Mouse (Mus musculus) embryonic facial prominence, embryonic 11.5 days (tissue): Measurements from ENCODE around the gene Krt86. TPM values are rescaled to one million over a fixed set of nuclear protein-coding genes. Genes with fewer than 3 reads are reported as not detected.
A peak's percentile ranks its signal among the peaks of the same experiment; 100 is the strongest.

Source experiments
- ATAC-seq: fragments of 200-750 bp; cut with Nextera tagmentation; replicated peaks from 2 replicates; pipeline ENCODE4 v1.8.0; 2017; ENCODE audit warnings: low read depth; ENCODE audit not compliant: insufficient number of reproducible peaks, low FRiP score, low TSS enrichment
- DNase-seq: peaks from one replicate; pipeline ENCODE4 v3.0.0-alpha.2; 2015; ENCODE audit warnings: low spot score
- H3K27ac ChIP-seq: fragments of 300-500 bp; sonication (generic); replicated peaks from 2 replicates; pipeline ENCODE4 v1.5.1; 2014; ENCODE audit warnings: mild to moderate bottlenecking, low read depth, low read length, control low read depth
- H3K27me3 ChIP-seq: fragments of 300-500 bp; sonication (generic); 2 replicates; pipeline ENCODE4 v1.6.1; 2014; ENCODE audit warnings: mild to moderate bottlenecking, low read length, moderate library complexity, mixed read lengths; ENCODE audit not compliant: control insufficient read depth, insufficient read depth
- H3K36me3 ChIP-seq: fragments of 300-500 bp; sonication (generic); replicated peaks from 2 replicates; pipeline ENCODE4 v1.6.1; 2014; ENCODE audit warnings: low read depth, mild to moderate bottlenecking, low read length, moderate library complexity, mixed read lengths; ENCODE audit not compliant: control insufficient read depth, insufficient read depth
- H3K4me1 ChIP-seq: fragments of 300-500 bp; sonication (generic); 2 replicates; pipeline ENCODE4 v1.6.1; 2014; ENCODE audit warnings: low read length, mixed read lengths; ENCODE audit not compliant: control insufficient read depth, insufficient read depth
- H3K4me2 ChIP-seq: fragments of 300-500 bp; sonication (generic); 2 replicates; pipeline ENCODE4 v1.6.1; 2014; ENCODE audit warnings: low read depth, mild to moderate bottlenecking, control low read depth, low read length, moderate library complexity
- H3K4me3 ChIP-seq: fragments of 300-500 bp; sonication (generic); 2 replicates; pipeline ENCODE4 v1.5.1; 2014; ENCODE audit warnings: low read depth, low read length, control low read depth
- H3K9ac ChIP-seq: fragments of 300-500 bp; sonication (generic); replicated peaks from 2 replicates; pipeline ENCODE4 v1.6.1; 2014; ENCODE audit warnings: mild to moderate bottlenecking, control low read depth, low read length
- H3K9me3 ChIP-seq: fragments of 300-500 bp; sonication (generic); replicated peaks from 2 replicates; pipeline ENCODE4 v1.6.1; 2016; ENCODE audit warnings: mild to moderate bottlenecking, low read length, inconsistent platforms, mixed read lengths; ENCODE audit not compliant: control insufficient read depth
- WGBS: fragments of 180-500 bp; shearing (Covaris S2); extraction: QIAGEN DNeasy Blood & Tissue Kit; methylation state at CpG from one replicate; pipeline ENCODE4 v1.1.7; 2014; 5-methylcytosine and 5-hydroxymethylcytosine counted together
- polyA plus RNA-seq: library from polyadenylated mRNA; unstranded; fragments of >200 nt; fragmentation: Nextera tagmentation; extraction: Ambion mirVana; gene quantifications from 2 replicates; pipeline ENCODE4 v1.2.1, GENCODE M21; 2014

Krt86 gene
- polyA plus RNA-seq, 1 experiment from 2014 or later: not detected

GRCm38 (mm10) chr15:101454774-101455173 is 18.5 kb upstream of the Krt86 start:
- Histone ChIP-seq H3K9me3 (no peaks in the 10 kb centered on the region), H3K4me1 (no peaks in the 10 kb centered on the region), H3K4me2 (no peak overlapping the region), H3K27ac (no peak overlapping the region), H3K36me3 (no peaks in the 10 kb centered on the region), H3K9ac (no peak overlapping the region), H3K4me3 (no peak overlapping the region), H3K27me3 (no peaks in the 10 kb centered on the region)
- WGBS: 82% methylated on average over 8 of the region's 8 CpGs
- ATAC-seq (no peak), DNase-seq (no peak)

- no peak overlapping the region for H3K4me2 ChIP-seq
- no peaks in the 10 kb centered on the region for H3K36me3 ChIP-seq
- H3K4me3 ChIP-seq: no peak overlapping the region
- ATAC-seq: no peak
- no peak overlapping the region for H3K27ac ChIP-seq
- no peak for DNase-seq
- WGBS: 91% methylated on average over 2 of the region's 2 CpGs
- no peaks in the 10 kb centered on the region for H3K4me1 ChIP-seq
- no peaks in the 10 kb centered on the region for H3K9me3 ChIP-seq
- no peaks in the 10 kb centered on the region for H3K27me3 ChIP-seq
- no peak overlapping the region for H3K9ac ChIP-seq
These were observed 18.0 kb upstream of the Krt86 start for GRCm38 (mm10) chr15:101455292-101455691.

- no peak overlapping the region for H3K9ac ChIP-seq
- DNase-seq (no peak), ATAC-seq (no peak)
- no peak overlapping the region for H3K4me3 ChIP-seq
- no peaks in the 10 kb centered on the region for H3K27me3 ChIP-seq
- H3K27ac ChIP-seq: no peak overlapping the region
- H3K4me1 ChIP-seq: no peaks in the 10 kb centered on the region
- WGBS: 89% methylated on average over 6 of the region's 6 CpGs
- no peaks in the 10 kb centered on the region for H3K9me3 ChIP-seq
- H3K36me3 ChIP-seq: no peaks in the 10 kb centered on the region
- no peak overlapping the region for H3K4me2 ChIP-seq
These were observed 17.4 kb upstream of the Krt86 start for GRCm38 (mm10) chr15:101455891-101456290.

- no peaks in the 10 kb centered on the region for H3K4me1 ChIP-seq
- no peak overlapping the region for H3K4me3 ChIP-seq
- WGBS: 57% methylated on average over 16 of the region's 16 CpGs
- no peak overlapping the region for H3K4me2 ChIP-seq
- H3K9me3 ChIP-seq: no peaks in the 10 kb centered on the region
- H3K9ac ChIP-seq: no peak overlapping the region
- DNase-seq (no peak), ATAC-seq (no peak)
- no peak overlapping the region for H3K27ac ChIP-seq
- H3K36me3 ChIP-seq: no peaks in the 10 kb centered on the region
- no peaks in the 10 kb centered on the region for H3K27me3 ChIP-seq
These were observed 14.8 kb upstream of the Krt86 start for GRCm38 (mm10) chr15:101458361-101458930.

- no peak for DNase-seq
- no peaks in the 10 kb centered on the region for H3K9me3 ChIP-seq
These were observed 14.0 kb upstream of the Krt86 start for GRCm38 (mm10) chr15:101459283-101459682.

GRCm38 (mm10) chr15:101463651-101464050 is 9.6 kb upstream of the Krt86 start, which contains the start of gene Krt81:
Gene Krt81, minus strand, starts transcription at chr15:101463751.
- H3K4me3 ChIP-seq: no peak within 1 kb of the TSS
- H3K27ac ChIP-seq: no peak within 1 kb of the TSS
- no peak within 1 kb of the TSS for H3K9ac ChIP-seq
- WGBS: 77% methylated on average over 13 of the region's 13 CpGs
- no peak within 1 kb of the TSS for H3K4me2 ChIP-seq
- H3K27me3 ChIP-seq: no peaks in the 10 kb centered on the region
- no peaks in the 10 kb centered on the region for H3K36me3 ChIP-seq
- ATAC-seq (no peak), DNase-seq (no peak)
- no peaks in the 10 kb centered on the region for H3K9me3 ChIP-seq
- H3K4me1 ChIP-seq: no peaks in the 10 kb centered on the region

More at GRCm38 (mm10) chr15:101459283-101459682, 14.0 kb upstream of the Krt86 start:
- Histone ChIP-seq H3K9ac (no peak overlapping the region), H3K27ac (no peak overlapping the region), H3K36me3 (no peaks in the 10 kb centered on the region), H3K27me3 (no peaks in the 10 kb centered on the region), H3K4me1 (no peaks in the 10 kb centered on the region), H3K4me3 (no peak overlapping the region), H3K4me2 (no peak overlapping the region)
- no peak for ATAC-seq
- 74% methylated on average over 14 of the region's 14 CpGs for WGBS

GRCm38 (mm10) chr15:101469093-101469492 is 4.2 kb upstream of the Krt86 start:
- no peak for DNase-seq

GRCm38 (mm10) chr15:101479007-101479665 is 5.9 kb downstream of the Krt86 start:
- Histone ChIP-seq H3K9me3 (no peaks in the 10 kb centered on the region), H3K4me2 (peak overlapping the region; percentile 57), H3K36me3 (no peaks in the 10 kb centered on the region), H3K27me3 (peaks cover 2% of the 10 kb centered on the region; the same call in 1 of the 2 replicates), H3K4me1 (peaks cover 6% of the 10 kb centered on the region; the same call in 1 of the 2 replicates), H3K27ac (no peak overlapping the region), H3K4me3 (peak overlapping the region; percentile 21), H3K9ac (0 out of 2 replicates have a peak overlapping the region, but pooled peaks have one; percentile 7)
- no peak for ATAC-seq
- WGBS: 7% methylated on average over 31 of the region's 31 CpGs
- peak; percentile 67 for DNase-seq

More at GRCm38 (mm10) chr15:101469093-101469492, 4.2 kb upstream of the Krt86 start:
- WGBS: 81% methylated on average over 4 of the region's 4 CpGs
- Histone ChIP-seq H3K9me3 (no peaks in the 10 kb centered on the region), H3K4me1 (no peaks in the 10 kb centered on the region), H3K4me3 (no peak overlapping the region), H3K27me3 (no peaks in the 10 kb centered on the region), H3K4me2 (no peak overlapping the region), H3K27ac (no peak overlapping the region), H3K36me3 (no peaks in the 10 kb centered on the region), H3K9ac (no peak overlapping the region)
- no peak for ATAC-seq
